Mouse (Mus musculus) lung, postnatal 0 days (tissue): ENCODE results near the gene Fam89a. TPM values are rescaled to one million over a fixed set of nuclear protein-coding genes. Genes with fewer than 3 reads are reported as not detected.

Experiments
- ATAC-seq: fragments of 200-750 bp; cut with Nextera tagmentation; 2 replicates; pipeline ENCODE4 v1.8.0; 2017; ENCODE audit warnings: moderate library complexity
- DNase-seq: peaks from one replicate; pipeline ENCODE4 v3.0.0-alpha.2; 2016; ENCODE audit warnings: low spot score
- H3K27ac ChIP-seq: fragments of 300-500 bp; sonication (generic); 2 replicates; pipeline ENCODE4 v1.5.1; 2014; ENCODE audit warnings: antibody characterized with exemption, mild to moderate bottlenecking, low read length, mixed read lengths
- H3K27me3 ChIP-seq: fragments of 300-500 bp; sonication (generic); replicated peaks from 2 replicates; pipeline ENCODE4 v1.6.1; 2014; ENCODE audit warnings: low read length, mixed read lengths; ENCODE audit not compliant: insufficient read depth
- H3K36me3 ChIP-seq: fragments of 300-500 bp; sonication (generic); 2 replicates; pipeline ENCODE4 v1.6.1; 2014; ENCODE audit warnings: low read length, mixed read lengths; ENCODE audit not compliant: insufficient read depth
- H3K4me1 ChIP-seq: fragments of 300-500 bp; sonication (generic); 2 replicates; pipeline ENCODE4 v1.6.1; 2014; ENCODE audit warnings: antibody characterized with exemption, low read depth, low read length, mixed read lengths; ENCODE audit not compliant: insufficient read depth
- H3K4me2 ChIP-seq: fragments of 300-500 bp; sonication (generic); replicated peaks from 2 replicates; pipeline ENCODE4 v1.6.1; 2014; ENCODE audit warnings: low read depth, mild to moderate bottlenecking, low read length, moderate library complexity, mixed read lengths
- H3K4me3 ChIP-seq: fragments of 300-500 bp; sonication (generic); 2 replicates; pipeline ENCODE4 v1.5.1; 2014; ENCODE audit warnings: low read depth, low read length
- H3K9ac ChIP-seq: fragments of 300-500 bp; sonication (generic); replicated peaks from 2 replicates; pipeline ENCODE4 v1.6.1; 2014; ENCODE audit warnings: low read depth, mild to moderate bottlenecking
- H3K9me3 ChIP-seq: fragments of 300-500 bp; sonication (generic); 2 replicates; pipeline ENCODE4 v1.6.1; 2016; ENCODE audit warnings: low read length, mixed read lengths
- CTCF ChIP-seq: IDR thresholded peaks from 2 replicates; pipeline ENCODE4 v1.5.1; 2016; ENCODE audit warnings: antibody characterized with exemption, mild to moderate bottlenecking
- EP300 ChIP-seq: IDR thresholded peaks from 2 replicates; pipeline ENCODE4 v1.6.1; 2016; ENCODE audit warnings: antibody characterized with exemption, mild to moderate bottlenecking, control low read depth
- WGBS: fragments of 180-500 bp; shearing (Covaris S2); extraction: QIAGEN DNeasy Blood & Tissue Kit; methylation state at CpG from one replicate; pipeline ENCODE4 v1.1.7; 2014; 5-methylcytosine and 5-hydroxymethylcytosine counted together
- polyA plus RNA-seq: library from polyadenylated mRNA; unstranded; fragments of >200 nt; fragmentation: Nextera tagmentation; extraction: Ambion mirVana; gene quantifications from 2 replicates; pipeline ENCODE4 v1.2.1, GENCODE M21; 2015

Fam89a gene
- polyA plus RNA-seq, 1 experiment from 2014 or later = 3.9 TPM

DNA sequence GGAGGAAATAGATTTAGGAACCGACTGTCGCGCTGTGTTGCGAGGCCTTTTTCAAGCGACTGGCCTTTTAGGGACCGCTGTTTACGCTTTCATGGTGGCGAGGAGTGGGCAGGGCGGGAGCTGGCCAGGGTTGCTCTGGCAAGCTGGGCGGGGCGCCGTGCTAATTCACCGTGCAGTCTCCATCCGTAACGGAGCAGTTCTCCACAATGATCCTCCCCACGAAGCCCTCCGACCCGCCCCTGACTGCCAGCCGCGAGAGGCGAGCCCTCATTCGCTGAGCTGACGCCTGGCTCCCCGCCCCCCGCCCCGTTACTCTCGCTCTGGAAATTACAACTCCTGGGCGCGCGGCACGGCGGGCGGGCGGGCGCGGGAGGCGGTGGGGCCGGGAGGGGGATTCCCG lies 41.1 kb upstream of the Fam89a start, which contains the start of gene Trim67:
Trim67 (plus strand) TSS at position 385 of the 400 bp plus-strand sequence.
- no peaks in the 10 kb centered on the region for H3K36me3 ChIP-seq
- no peak for TF ChIP-seq CTCF
- no peak for TF ChIP-seq EP300
- DNase-seq (peak; percentile 52), ATAC-seq (peak; percentile 63)
- WGBS = under 1% methylated on average over 38 of the region's 39 CpGs
- H3K4me1 ChIP-seq = peaks cover 12% of the 10 kb centered on the region
- no peak within 1 kb of the TSS for H3K27ac ChIP-seq
- no peak within 1 kb of the TSS for H3K9ac ChIP-seq
- peak within 1 kb of the TSS; percentile 87 for H3K4me2 ChIP-seq
- no peaks in the 10 kb centered on the region for H3K9me3 ChIP-seq
- peaks cover 53% of the 10 kb centered on the region for H3K27me3 ChIP-seq
- peak within 1 kb of the TSS; percentile 42 for H3K4me3 ChIP-seq

DNA sequence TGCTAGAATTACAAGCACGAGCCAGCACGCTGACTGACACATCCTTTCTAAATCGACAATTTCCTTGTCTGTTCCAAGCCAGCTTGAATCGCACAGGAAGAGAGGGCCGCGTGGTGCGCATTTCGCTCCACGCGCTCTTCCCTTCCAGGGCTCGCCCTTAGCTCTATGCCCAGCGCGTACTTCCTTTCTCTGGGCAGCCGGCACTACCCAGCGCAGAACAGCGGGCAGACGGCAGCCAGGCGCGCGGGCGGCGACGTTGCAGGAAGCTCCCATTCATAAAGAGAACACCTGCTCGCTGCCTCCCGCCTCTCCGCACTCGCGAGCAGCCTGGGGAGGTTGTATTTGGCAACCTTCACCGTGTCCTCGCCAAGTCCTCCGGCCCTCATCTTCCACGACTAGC lies 40.6 kb upstream of the Fam89a start:
- DNase-seq (no peak), ATAC-seq (no peak)
- Histone ChIP-seq H3K27ac (no peak overlapping the region), H3K36me3 (no peaks in the 10 kb centered on the region), H3K27me3 (peaks cover 53% of the 10 kb centered on the region), H3K9me3 (no peaks in the 10 kb centered on the region), H3K4me2 (peak overlapping the region; percentile 87), H3K4me1 (peaks cover 12% of the 10 kb centered on the region), H3K9ac (no peak overlapping the region), H3K4me3 (peak overlapping the region; percentile 42; the same call in 1 of the 2 replicates)
- under 1% methylated on average over 32 of the region's 32 CpGs for WGBS
- TF ChIP-seq EP300 (no peak), CTCF (no peak)

DNA sequence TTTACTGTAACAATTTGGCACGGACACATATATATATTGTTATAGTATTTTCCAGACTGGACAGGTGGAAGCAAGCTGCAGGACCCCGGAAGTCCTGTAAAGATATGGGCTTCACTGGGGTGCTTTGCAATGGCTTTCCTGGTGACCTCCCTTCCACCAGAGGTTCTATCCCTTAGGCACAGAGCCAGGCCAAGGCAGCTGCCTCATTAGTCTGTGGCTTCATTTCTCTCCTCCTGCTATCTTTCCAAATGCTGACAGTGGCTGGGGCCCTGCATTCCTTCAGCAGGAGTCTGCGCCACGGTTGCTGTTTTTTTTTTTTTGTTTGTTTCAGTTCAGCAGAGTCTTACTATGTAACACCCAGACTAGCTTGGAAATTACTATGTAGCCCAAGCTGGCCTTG lies 40.1 kb upstream of the Fam89a start:
- no peak overlapping the region for H3K9ac ChIP-seq
- no peak for ATAC-seq

DNA sequence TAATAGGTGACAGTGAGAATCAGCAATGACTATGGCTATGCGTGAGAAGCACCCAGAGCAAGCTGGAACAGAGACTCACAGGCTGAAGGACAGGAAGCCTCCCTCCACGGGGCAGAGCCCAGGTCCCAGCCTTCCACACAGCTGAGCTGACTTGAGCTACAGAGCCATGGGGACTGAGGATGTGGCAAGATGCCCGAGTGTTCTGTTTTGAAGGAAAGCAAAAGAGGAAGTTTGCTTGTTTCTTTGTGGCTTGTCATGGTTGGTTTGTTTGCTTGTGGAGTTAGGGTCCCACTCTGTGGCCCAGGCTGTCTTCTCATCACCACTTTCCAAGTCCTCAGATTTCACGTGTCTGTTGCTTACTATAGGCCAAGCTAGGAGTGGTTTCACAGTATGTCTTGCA lies 39.0 kb upstream of the Fam89a start:
- DNase-seq (no peak), ATAC-seq (no peak)
- H3K4me1 ChIP-seq = peaks cover 12% of the 10 kb centered on the region
- no peak overlapping the region for H3K4me3 ChIP-seq
- peaks cover 52% of the 10 kb centered on the region for H3K27me3 ChIP-seq
- H3K9ac ChIP-seq = no peak overlapping the region
- TF ChIP-seq CTCF = no peak
- no peak for TF ChIP-seq EP300
- 47% methylated on average over 4 of the region's 4 CpGs for WGBS
- H3K9me3 ChIP-seq = no peaks in the 10 kb centered on the region
- no peaks in the 10 kb centered on the region for H3K36me3 ChIP-seq
- no peak overlapping the region for H3K4me2 ChIP-seq
- H3K27ac ChIP-seq = no peak overlapping the region

More for the DNA sequence above, 40.1 kb upstream of the Fam89a start:
- Histone ChIP-seq H3K4me2 (no peak overlapping the region), H3K27ac (no peak overlapping the region), H3K27me3 (peaks cover 53% of the 10 kb centered on the region), H3K4me1 (peaks cover 12% of the 10 kb centered on the region), H3K4me3 (no peak overlapping the region), H3K9me3 (no peaks in the 10 kb centered on the region), H3K36me3 (no peaks in the 10 kb centered on the region)
- WGBS = 38% methylated on average over 4 of the region's 4 CpGs
- TF ChIP-seq EP300 = no peak
- no peak for TF ChIP-seq CTCF
- no peak for DNase-seq

DNA sequence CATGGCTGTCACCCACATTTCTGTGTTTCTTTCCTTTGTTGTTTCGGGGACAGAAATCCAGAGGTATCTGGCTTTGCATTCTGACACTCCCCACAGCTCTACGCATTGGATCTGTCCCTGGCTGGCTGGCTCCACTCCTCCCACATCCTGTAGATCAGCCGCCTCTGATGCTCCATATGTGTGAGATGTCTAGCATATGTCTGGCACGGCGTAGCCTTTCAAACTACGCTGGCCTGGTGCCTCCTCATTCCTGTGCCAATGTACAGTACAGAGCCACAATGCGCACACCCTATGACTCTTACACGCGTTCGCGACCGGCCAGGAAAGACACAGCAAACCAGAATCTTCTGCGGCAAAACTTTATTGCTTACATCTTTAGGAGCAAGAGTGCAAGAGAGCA lies 33.0 kb upstream of the Fam89a start:
- no peak overlapping the region for H3K9ac ChIP-seq
- TF ChIP-seq CTCF (no peak), EP300 (no peak)
- no peak; the same call in 1 of the 2 replicates for ATAC-seq
- no peaks in the 10 kb centered on the region for H3K4me1 ChIP-seq
- H3K36me3 ChIP-seq = no peaks in the 10 kb centered on the region
- WGBS = 80% methylated on average over 13 of the region's 13 CpGs
- H3K27ac ChIP-seq = no peak overlapping the region
- DNase-seq = no peak
- no peak overlapping the region for H3K4me2 ChIP-seq
- no peaks in the 10 kb centered on the region for H3K9me3 ChIP-seq
- no peaks in the 10 kb centered on the region for H3K27me3 ChIP-seq
- no peak overlapping the region for H3K4me3 ChIP-seq

DNA sequence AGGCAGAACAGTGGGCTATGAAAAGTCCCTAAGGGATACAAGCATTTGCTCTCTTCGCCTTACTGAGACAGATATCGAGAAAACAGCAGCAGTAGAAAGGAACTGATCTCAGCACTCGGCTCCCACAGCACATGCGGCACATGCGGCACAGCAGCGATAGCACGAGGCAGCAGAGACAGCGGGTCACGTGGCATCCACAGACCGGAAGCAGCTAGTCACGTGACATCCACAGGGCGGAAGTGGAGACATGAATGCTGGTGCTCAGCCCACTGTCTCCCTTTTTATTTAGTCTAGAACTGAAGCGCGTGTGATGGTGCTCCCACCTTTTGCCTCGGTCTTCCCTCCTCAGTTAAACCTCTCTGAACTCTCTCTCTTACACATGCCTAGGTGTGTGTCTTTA lies 31.6 kb upstream of the Fam89a start:
- H3K27ac ChIP-seq = no peak overlapping the region
- H3K9me3 ChIP-seq = no peaks in the 10 kb centered on the region
- H3K4me1 ChIP-seq = no peaks in the 10 kb centered on the region
- H3K4me3 ChIP-seq = no peak overlapping the region
- 80% methylated on average over 15 of the region's 15 CpGs for WGBS
- H3K36me3 ChIP-seq = no peaks in the 10 kb centered on the region
- ATAC-seq = no peak
- no peak overlapping the region for H3K4me2 ChIP-seq
- no peaks in the 10 kb centered on the region for H3K27me3 ChIP-seq
- DNase-seq = no peak
- TF ChIP-seq EP300 (no peak), CTCF (no peak)
- H3K9ac ChIP-seq = no peak overlapping the region

DNA sequence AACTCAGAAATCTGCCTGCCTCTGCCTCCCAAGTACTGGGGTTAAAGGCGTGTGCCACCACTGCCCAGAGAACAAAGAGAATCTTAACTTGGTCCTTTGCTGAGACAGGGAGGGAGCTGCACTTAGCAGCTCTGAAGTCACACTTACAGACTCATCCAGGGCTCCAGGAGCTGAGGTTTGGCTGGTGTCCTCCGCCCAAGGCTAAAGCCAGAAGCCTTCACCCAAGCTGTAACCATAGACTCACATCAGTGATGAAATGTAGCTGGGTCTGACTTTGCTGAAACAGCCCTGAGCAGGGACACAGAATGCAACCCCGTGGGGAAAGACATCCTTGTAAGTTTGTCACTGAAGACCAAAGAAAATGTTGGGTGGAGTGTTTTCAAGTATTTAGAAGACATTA lies 30.8 kb upstream of the Fam89a start:
- DNase-seq (no peak), ATAC-seq (no peak)
- H3K36me3 ChIP-seq = no peaks in the 10 kb centered on the region
- H3K9me3 ChIP-seq = no peaks in the 10 kb centered on the region
- no peak overlapping the region for H3K27ac ChIP-seq
- H3K4me2 ChIP-seq = no peak overlapping the region
- no peaks in the 10 kb centered on the region for H3K4me1 ChIP-seq
- TF ChIP-seq EP300 (no peak), CTCF (no peak)
- H3K4me3 ChIP-seq = no peak overlapping the region
- no peaks in the 10 kb centered on the region for H3K27me3 ChIP-seq
- H3K9ac ChIP-seq = no peak overlapping the region
- WGBS = 75% methylated on average over 3 of the region's 3 CpGs
